Mouse (Mus musculus): ENCODE data around the gene Pla2r1. TPM values are rescaled to one million over a fixed set of nuclear protein-coding genes. Genes with fewer than 3 reads are reported as not detected.

Gene Pla2r1
- polyA plus RNA-seq, 1 experiment from 2014 or later, result 3.3 TPM

DNA sequence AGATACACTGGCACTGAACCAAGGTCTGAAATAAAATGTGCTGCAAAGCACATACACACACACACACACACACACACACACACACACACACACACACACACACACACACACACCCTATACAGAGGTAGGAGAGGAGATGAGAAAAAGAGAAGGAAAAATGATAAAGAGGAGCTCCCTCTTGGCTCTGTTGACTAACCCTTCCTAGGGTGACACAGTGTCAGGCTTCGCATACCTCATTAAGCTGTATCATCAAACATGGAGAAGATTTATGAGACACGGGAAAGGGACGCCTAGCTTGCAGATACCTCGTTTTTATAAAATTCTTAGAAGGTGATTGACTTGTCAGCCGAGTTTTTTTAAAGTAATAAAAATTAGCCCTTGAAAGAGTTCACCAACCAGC, 116.3 kb downstream of the Pla2r1 start:
- H3K4me2 ChIP-seq, result no peak overlapping the region
- no peaks in the 10 kb centered on the region for H3K9me3 ChIP-seq (replicated peaks; ENCODE audit: control insufficient read depth, low read length)
- no peak overlapping the region for H3K27ac ChIP-seq (ENCODE audit: low read depth, low read length)
- no peak overlapping the region for H3K9ac ChIP-seq (ENCODE audit: low read depth, low read length)
- H3K27me3 ChIP-seq (ENCODE audit: control insufficient read depth, insufficient read depth, low read length), result no peaks in the 10 kb centered on the region
- H3K36me3 ChIP-seq (ENCODE audit: control insufficient read depth, insufficient read depth, low read length), result no peaks in the 10 kb centered on the region
- 84% methylated on average over 5 of the region's 5 CpGs for WGBS (ENCODE audit: insufficient replicate concordance)
- ATAC-seq (replicated peaks; ENCODE audit: insufficient number of reproducible peaks, low FRiP score, low TSS enrichment), result no peak
- no peaks in the 10 kb centered on the region for H3K4me1 ChIP-seq (ENCODE audit: control insufficient read depth, insufficient read depth, low read length)
- H3K4me3 ChIP-seq (ENCODE audit: low read depth, low read length), result no peak overlapping the region

DNA sequence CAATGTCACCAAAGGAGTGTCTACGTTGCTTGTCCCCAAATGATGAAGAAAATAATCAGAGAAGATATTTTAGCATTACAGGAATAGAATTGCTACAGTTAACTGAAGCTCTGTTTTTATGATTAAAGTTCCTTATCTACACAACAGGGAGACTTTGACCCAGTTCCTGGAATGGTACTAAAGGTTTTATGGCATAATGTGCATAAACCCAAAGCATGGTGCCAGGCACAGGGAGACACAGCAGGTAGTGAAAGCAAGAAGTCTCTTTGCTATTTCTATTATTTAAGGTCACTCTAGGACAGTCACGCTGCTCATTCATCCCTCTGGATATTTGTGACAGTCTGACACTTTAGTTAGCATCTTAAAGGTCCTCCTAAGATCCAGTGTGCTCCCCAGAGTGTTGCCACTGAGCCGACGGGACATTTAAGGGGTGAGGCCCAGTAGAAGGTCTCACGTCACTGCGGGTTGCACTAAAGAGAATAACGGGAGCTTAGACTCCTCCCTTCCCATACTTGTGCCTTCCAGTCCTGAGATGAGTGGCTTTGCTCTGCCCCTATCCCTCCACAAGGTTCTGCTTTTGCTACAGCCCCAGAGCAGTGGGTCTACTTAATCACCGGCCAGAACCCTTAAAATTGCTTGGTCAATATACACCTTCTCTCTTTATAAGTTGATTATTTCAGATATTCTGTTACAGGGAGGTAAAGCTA, 122.6 kb downstream of the Pla2r1 start:
- ATAC-seq (replicated peaks; ENCODE audit: insufficient number of reproducible peaks, low FRiP score, low TSS enrichment), result no peak
- Histone ChIP-seq H3K36me3 (ENCODE audit: control insufficient read depth, insufficient read depth, low read length) (no peaks in the 10 kb centered on the region), H3K4me2 (no peak overlapping the region), H3K27me3 (ENCODE audit: control insufficient read depth, insufficient read depth, low read length) (no peaks in the 10 kb centered on the region), H3K9ac (ENCODE audit: low read depth, low read length) (no peak overlapping the region), H3K4me3 (ENCODE audit: low read depth, low read length) (no peak overlapping the region), H3K4me1 (ENCODE audit: control insufficient read depth, insufficient read depth, low read length) (no peaks in the 10 kb centered on the region), H3K9me3 (replicated peaks; ENCODE audit: control insufficient read depth, low read length) (no peaks in the 10 kb centered on the region), H3K27ac (ENCODE audit: low read depth, low read length) (no peak overlapping the region)
- WGBS (ENCODE audit: insufficient replicate concordance), result 71% methylated on average over 8 of the region's 8 CpGs

DNA sequence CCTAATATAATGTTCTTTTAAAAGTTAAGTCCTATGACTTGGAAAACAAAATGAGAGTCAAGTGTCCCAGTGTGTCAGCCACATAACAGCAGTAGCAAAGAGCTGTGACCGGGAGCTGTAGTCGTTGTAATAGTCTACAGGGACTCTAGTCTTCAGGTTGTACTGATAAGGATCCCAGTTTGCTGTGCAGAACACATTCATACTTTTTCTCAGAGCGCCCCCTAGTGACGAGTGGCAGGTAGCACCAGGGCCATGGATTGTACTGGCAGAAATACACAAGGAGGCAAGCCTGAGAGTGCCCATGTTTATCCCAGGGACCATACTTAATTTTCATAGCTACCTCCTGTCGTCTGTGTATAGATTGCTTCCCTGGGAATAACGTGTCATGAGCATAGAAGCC, 135.0 kb downstream of the Pla2r1 start:
- Histone ChIP-seq H3K4me1 (ENCODE audit: control insufficient read depth, insufficient read depth, low read length) (no peaks in the 10 kb centered on the region), H3K4me2 (no peak overlapping the region), H3K36me3 (ENCODE audit: control insufficient read depth, insufficient read depth, low read length) (no peaks in the 10 kb centered on the region), H3K9ac (ENCODE audit: low read depth, low read length) (no peak overlapping the region), H3K27me3 (ENCODE audit: control insufficient read depth, insufficient read depth, low read length) (no peaks in the 10 kb centered on the region), H3K4me3 (ENCODE audit: low read depth, low read length) (no peak overlapping the region), H3K9me3 (replicated peaks; ENCODE audit: control insufficient read depth, low read length) (no peaks in the 10 kb centered on the region), H3K27ac (ENCODE audit: low read depth, low read length) (no peak overlapping the region)
- 4% methylated on average over 6 of the region's 6 CpGs for WGBS (ENCODE audit: insufficient replicate concordance)
- ATAC-seq (replicated peaks; ENCODE audit: insufficient number of reproducible peaks, low FRiP score, low TSS enrichment), result no peak

DNA sequence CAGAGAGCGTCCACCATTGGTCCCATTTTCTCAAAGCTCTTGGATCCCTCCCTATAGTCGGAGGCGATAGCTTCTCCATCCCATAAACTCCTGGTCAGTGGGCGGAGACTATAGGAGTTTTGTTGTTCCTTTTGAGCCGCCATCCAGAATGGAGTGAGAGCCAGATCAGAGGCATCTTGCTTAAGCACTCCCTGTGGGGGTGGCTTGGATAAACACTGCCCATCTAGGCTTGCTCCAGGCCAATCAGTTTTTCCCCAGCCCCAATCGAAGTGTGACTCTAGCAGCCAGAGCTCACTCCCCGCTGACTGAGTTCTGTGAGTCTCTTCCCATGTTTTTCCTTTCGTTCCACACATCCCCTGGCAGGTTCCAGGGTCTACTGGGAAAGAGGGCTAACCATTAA, 138.8 kb downstream of the Pla2r1 start:
- H3K9ac ChIP-seq (ENCODE audit: low read depth, low read length), result no peak overlapping the region
- H3K9me3 ChIP-seq (replicated peaks; ENCODE audit: control insufficient read depth, low read length), result no peaks in the 10 kb centered on the region
- no peaks in the 10 kb centered on the region for H3K27me3 ChIP-seq (ENCODE audit: control insufficient read depth, insufficient read depth, low read length)
- WGBS (ENCODE audit: insufficient replicate concordance), result 51% methylated on average over 8 of the region's 8 CpGs
- no peak overlapping the region for H3K27ac ChIP-seq (ENCODE audit: low read depth, low read length)
- no peaks in the 10 kb centered on the region for H3K4me1 ChIP-seq (ENCODE audit: control insufficient read depth, insufficient read depth, low read length)
- no peak for ATAC-seq (replicated peaks; ENCODE audit: insufficient number of reproducible peaks, low FRiP score, low TSS enrichment)
- H3K4me3 ChIP-seq (ENCODE audit: low read depth, low read length), result no peak overlapping the region
- no peaks in the 10 kb centered on the region for H3K36me3 ChIP-seq (ENCODE audit: control insufficient read depth, insufficient read depth, low read length)
- H3K4me2 ChIP-seq, result no peak overlapping the region

DNA sequence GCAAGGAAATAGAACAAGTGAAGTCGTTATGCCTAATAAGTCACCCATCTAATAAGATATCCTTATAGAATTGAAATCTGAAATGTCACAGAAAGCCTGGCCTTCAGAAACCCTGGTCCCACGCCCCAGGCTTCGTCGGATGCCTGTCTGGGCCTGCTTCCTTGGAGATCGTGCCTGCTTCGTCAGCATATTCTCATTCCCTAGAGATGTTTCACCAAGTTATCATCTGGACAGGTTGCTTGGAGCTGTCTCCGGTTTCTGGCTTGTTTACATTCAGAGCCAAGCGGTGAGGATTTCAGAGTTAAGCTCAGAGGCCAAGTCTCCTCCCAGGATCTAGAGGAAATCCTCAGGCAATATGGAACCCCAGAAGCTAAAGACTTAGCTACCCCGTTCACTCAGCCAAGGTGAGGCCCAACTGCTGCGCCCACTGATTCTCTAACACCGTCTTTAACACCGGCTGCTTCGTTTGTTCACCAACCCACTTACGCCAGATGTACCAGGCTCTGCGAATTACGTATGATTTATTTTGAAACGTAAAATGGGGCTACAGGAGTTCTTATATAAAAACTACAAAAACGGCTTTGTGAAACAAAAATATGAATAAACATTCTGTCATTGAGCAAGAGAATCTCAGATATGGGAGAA, 140.0 kb downstream of the Pla2r1 start:
- 76% methylated on average over 18 of the region's 18 CpGs for WGBS (ENCODE audit: insufficient replicate concordance)
- H3K9me3 ChIP-seq (replicated peaks; ENCODE audit: control insufficient read depth, low read length), result no peaks in the 10 kb centered on the region
- H3K4me2 ChIP-seq, result no peak overlapping the region
- no peak for ATAC-seq (replicated peaks; ENCODE audit: insufficient number of reproducible peaks, low FRiP score, low TSS enrichment)
- H3K4me1 ChIP-seq (ENCODE audit: control insufficient read depth, insufficient read depth, low read length), result no peaks in the 10 kb centered on the region
- no peaks in the 10 kb centered on the region for H3K36me3 ChIP-seq (ENCODE audit: control insufficient read depth, insufficient read depth, low read length)
- no peak overlapping the region for H3K27ac ChIP-seq (ENCODE audit: low read depth, low read length)
- H3K4me3 ChIP-seq (ENCODE audit: low read depth, low read length), result no peak overlapping the region
- no peaks in the 10 kb centered on the region for H3K27me3 ChIP-seq (ENCODE audit: control insufficient read depth, insufficient read depth, low read length)
- H3K9ac ChIP-seq (ENCODE audit: low read depth, low read length), result no peak overlapping the region

DNA sequence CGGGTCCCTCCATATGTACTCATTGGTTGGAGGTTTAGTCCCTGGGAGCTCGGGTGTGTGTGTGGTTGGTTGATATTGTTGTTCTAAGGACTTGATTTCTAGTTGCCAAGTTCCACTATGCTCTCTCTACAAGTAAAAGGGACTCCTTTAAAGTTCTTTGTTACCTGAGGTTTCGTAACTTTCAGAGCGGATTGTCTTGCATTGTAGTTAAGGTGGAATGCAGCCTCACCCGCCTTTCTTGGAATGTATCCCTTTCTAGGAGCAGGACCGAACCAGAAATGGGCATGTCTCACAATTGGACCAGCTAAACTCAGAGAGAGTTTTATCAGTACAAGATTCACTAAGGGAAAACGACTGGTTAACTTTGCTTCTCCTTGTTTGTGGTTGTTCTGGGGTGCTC, 141.9 kb downstream of the Pla2r1 start:
- no peaks in the 10 kb centered on the region for H3K4me1 ChIP-seq (ENCODE audit: control insufficient read depth, insufficient read depth, low read length)
- no peak for ATAC-seq (replicated peaks; ENCODE audit: insufficient number of reproducible peaks, low FRiP score, low TSS enrichment)
- no peaks in the 10 kb centered on the region for H3K9me3 ChIP-seq (replicated peaks; ENCODE audit: control insufficient read depth, low read length)
- no peaks in the 10 kb centered on the region for H3K27me3 ChIP-seq (ENCODE audit: control insufficient read depth, insufficient read depth, low read length)
- H3K4me3 ChIP-seq (ENCODE audit: low read depth, low read length), result no peak overlapping the region
- no peak overlapping the region for H3K9ac ChIP-seq (ENCODE audit: low read depth, low read length)
- no peak overlapping the region for H3K4me2 ChIP-seq
- no peaks in the 10 kb centered on the region for H3K36me3 ChIP-seq (ENCODE audit: control insufficient read depth, insufficient read depth, low read length)
- no peak overlapping the region for H3K27ac ChIP-seq (ENCODE audit: low read depth, low read length)
- 77% methylated on average over 7 of the region's 7 CpGs for whole genome bisulfite sequencing (ENCODE audit: insufficient replicate concordance)

DNA sequence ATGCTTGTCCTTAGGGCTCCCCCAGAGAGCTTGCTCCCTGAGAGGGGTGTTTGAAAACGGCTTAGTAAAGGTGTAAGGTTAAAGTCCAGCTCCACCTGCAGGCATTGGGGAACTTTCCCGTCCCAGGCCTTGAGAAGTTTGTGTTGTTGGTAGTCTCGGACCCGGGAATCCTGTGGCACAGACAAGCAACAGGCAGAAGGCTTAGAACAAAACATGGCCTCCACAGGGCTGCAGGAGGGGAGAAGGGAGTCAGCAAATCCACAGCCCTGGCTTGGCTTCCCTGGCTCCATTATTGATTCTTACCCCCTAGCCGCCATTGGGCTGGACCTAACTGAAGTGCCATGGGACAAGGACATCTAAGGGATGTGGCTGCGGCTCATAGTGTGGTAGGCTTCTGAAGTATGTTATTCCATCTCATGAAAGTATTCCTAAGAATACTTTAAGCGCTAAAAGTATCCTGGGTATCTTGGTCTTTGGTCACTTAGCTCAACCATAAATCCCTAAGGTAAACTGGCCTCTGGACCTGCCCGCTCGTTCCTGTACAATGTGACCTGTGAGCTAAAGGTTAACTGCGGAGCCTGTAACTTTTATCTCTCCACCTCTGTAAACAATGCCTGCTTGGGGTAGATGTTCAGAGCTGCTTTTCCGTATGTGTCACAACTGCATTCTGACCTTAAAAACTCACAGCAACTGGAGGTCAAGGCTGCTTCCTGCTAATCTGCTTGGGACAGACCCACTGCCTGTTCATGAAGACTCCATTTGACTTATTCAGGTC, 142.9 kb downstream of the Pla2r1 start:
- Histone ChIP-seq H3K36me3 (ENCODE audit: control insufficient read depth, insufficient read depth, low read length) (no peaks in the 10 kb centered on the region), H3K27ac (ENCODE audit: low read depth, low read length) (no peak overlapping the region), H3K27me3 (ENCODE audit: control insufficient read depth, insufficient read depth, low read length) (no peaks in the 10 kb centered on the region), H3K4me1 (ENCODE audit: control insufficient read depth, insufficient read depth, low read length) (no peaks in the 10 kb centered on the region), H3K9ac (ENCODE audit: low read depth, low read length) (no peak overlapping the region), H3K4me3 (ENCODE audit: low read depth, low read length) (no peak overlapping the region), H3K9me3 (replicated peaks; ENCODE audit: control insufficient read depth, low read length) (no peaks in the 10 kb centered on the region), H3K4me2 (no peak overlapping the region)
- ATAC-seq (replicated peaks; ENCODE audit: insufficient number of reproducible peaks, low FRiP score, low TSS enrichment), result no peak
- 66% methylated on average over 11 of the region's 11 CpGs for WGBS (ENCODE audit: insufficient replicate concordance)

DNA sequence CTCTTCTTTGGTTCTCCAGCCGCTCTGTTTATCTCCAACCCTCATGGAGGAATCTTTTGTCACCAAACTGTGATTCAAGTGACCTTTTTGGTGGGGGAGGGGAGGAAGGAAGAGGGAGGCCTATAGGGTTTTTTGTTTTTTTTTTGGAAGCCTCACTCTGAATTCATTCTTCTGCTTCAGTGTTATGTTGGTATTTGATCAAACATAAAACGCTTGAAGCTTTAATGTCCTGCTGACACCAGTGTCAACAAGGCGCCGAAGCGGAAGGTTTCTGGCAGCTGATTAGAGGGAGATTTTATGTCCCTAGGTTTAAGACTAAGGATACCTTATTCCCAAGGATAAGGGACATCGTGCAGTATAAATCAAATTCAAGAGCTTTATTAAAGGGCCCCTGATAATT, 143.9 kb downstream of the Pla2r1 start:
- no peaks in the 10 kb centered on the region for H3K9me3 ChIP-seq (replicated peaks; ENCODE audit: control insufficient read depth, low read length)

More for the DNA sequence above, 143.9 kb downstream of the Pla2r1 start:
- 66% methylated on average over 6 of the region's 6 CpGs for WGBS (ENCODE audit: insufficient replicate concordance)
- Histone ChIP-seq H3K36me3 (ENCODE audit: control insufficient read depth, insufficient read depth, low read length) (no peaks in the 10 kb centered on the region), H3K9ac (ENCODE audit: low read depth, low read length) (no peak overlapping the region), H3K4me1 (ENCODE audit: control insufficient read depth, insufficient read depth, low read length) (no peaks in the 10 kb centered on the region), H3K4me2 (no peak overlapping the region), H3K27me3 (ENCODE audit: control insufficient read depth, insufficient read depth, low read length) (no peaks in the 10 kb centered on the region), H3K27ac (ENCODE audit: low read depth, low read length) (no peak overlapping the region), H3K4me3 (ENCODE audit: low read depth, low read length) (no peak overlapping the region)
- ATAC-seq (replicated peaks; ENCODE audit: insufficient number of reproducible peaks, low FRiP score, low TSS enrichment), result no peak
